In the genomic region with DNA sequence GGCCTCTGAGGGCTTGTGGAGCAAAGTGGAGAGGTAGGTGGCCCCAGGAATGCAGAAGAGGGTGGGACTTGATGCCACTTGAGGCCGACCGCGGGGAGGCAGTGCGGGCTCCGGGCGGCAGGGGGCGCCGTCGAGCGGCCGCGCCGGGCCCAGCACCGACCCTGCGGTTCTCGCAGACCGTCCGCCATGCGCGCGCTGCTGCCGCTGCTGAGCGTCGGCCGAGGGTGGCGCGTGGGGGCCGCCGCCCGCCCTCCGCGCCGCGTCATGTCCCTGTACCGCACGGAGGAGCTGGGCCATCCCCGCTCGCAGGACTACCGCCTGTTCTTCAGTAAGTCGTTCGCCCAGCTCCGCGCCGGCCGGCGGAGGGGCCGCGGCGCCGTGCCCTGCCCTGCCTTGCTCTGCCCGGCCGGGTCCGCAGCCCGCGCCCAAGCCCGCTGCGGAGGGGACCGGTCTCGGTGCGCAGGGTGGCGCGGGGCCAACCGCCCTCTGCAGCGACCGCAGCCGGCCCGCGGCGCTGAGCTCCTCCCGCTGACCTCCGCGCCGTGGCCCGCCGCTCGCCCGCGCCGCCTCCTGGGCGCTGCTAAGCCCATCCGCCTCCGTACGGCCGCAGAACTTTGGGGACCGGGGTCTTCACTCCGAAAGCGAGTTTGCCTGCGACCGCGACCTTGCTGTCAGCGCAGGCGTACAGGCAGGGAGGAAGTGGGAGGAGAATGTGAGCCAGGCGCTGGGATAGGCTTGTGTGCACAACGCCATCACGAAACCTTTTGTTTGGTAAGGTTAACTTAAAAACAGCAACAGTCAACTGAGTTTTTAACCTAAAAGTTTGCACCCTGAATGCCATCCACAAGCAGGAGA, we compare ENCODE assay signal across 8 mouse cellular contexts. TPM values are rescaled to one million over a fixed set of nuclear protein-coding genes. Genes with fewer than 3 reads are reported as not detected.
DNase-seq lines count a peak whose midpoint lies in the region; ATAC-seq and TF ChIP-seq lines count a peak whose summit lies in the region.

A gene (plus strand): TSS at position 157 of the 855 bp plus-strand sequence.

- peak within 1 kb of the TSS; percentile 90 for H3K4me3 ChIP-seq in gastrocnemius, adult 2 months
- peak within 1 kb of the TSS; percentile 80 for H3K4me3 ChIP-seq in hindbrain, postnatal 0 days (ENCODE audit: low read length)
- H3K4me3 ChIP-seq in left cerebral cortex, adult 2 months = peak within 1 kb of the TSS; percentile 58
- peak within 1 kb of the TSS; percentile 96 for H3K4me3 ChIP-seq in megakaryocyte, embryonic 14.5 days (replicated peaks)

- no peaks in the 10 kb centered on the region for H3K36me3 ChIP-seq in hindbrain, postnatal 0 days (ENCODE audit: insufficient read depth, low read length)
- H3K36me3 ChIP-seq in megakaryocyte, embryonic 14.5 days (replicated peaks; ENCODE audit: low read length) = peaks cover 6% of the 10 kb centered on the region

- H3K4me2 ChIP-seq in hindbrain, postnatal 0 days (ENCODE audit: low read depth, low read length) = peak within 1 kb of the TSS; percentile 80

- H3K27ac ChIP-seq in gastrocnemius, adult 2 months = peak within 1 kb of the TSS; percentile 97
- H3K27ac ChIP-seq in hindbrain, postnatal 0 days = peak within 1 kb of the TSS; percentile 98
- H3K27ac ChIP-seq in left cerebral cortex, adult 2 months = peak within 1 kb of the TSS; percentile 92

- peak; percentile 93 for TF ChIP-seq CTCF in gastrocnemius, adult 2 months (IDR thresholded peaks at IDR 0.05)
- TF ChIP-seq CTCF in hindbrain, postnatal 0 days (IDR thresholded peaks at IDR 0.05; ENCODE audit: low read depth) = peak; percentile 48; the same call in 1 of the 2 replicates
- TF ChIP-seq CTCF in left cerebral cortex, adult 2 months (IDR thresholded peaks at IDR 0.05) = peak; percentile 93

- ATAC-seq in hindbrain, postnatal 0 days = peak; percentile 94

- intact Hi-C loops in gastrocnemius, adult 2 months (cut with DNase I) = loop anchor here (5.0 to 10.0 kb wide), 4 partner anchors 242 to 1325 kb away; no protein-coding TSS in a partner anchor
- intact Hi-C loops in left cerebral cortex, adult 2 months (cut with DNase I) = loop anchor here (1.0 to 10.0 kb wide), 6 partner anchors 219 to 1317 kb away; a partner anchor contains a TSS

- WGBS in hindbrain, postnatal 0 days = under 1% methylated on average over 62 of the region's 95 CpGs

- H3K4me1 ChIP-seq in hindbrain, postnatal 0 days (ENCODE audit: insufficient read depth, low read length) = no peaks in the 10 kb centered on the region
- peaks cover 37% of the 10 kb centered on the region for H3K4me1 ChIP-seq in megakaryocyte, embryonic 14.5 days

- peak within 1 kb of the TSS; percentile 86 for H3K9ac ChIP-seq in hindbrain, postnatal 0 days (replicated peaks; ENCODE audit: low read length)

- H3K9me3 ChIP-seq in hindbrain, postnatal 0 days (ENCODE audit: low read length) = no peaks in the 10 kb centered on the region
- peaks cover 6% of the 10 kb centered on the region; the same call in 1 of the 2 replicates for H3K9me3 ChIP-seq in megakaryocyte, embryonic 14.5 days

- no peaks in the 10 kb centered on the region for H3K27me3 ChIP-seq in hindbrain, postnatal 0 days (ENCODE audit: insufficient read depth, low read length)
- no peaks in the 10 kb centered on the region for H3K27me3 ChIP-seq in megakaryocyte, embryonic 14.5 days (replicated peaks)

- DNase-seq in WW6 (ENCODE audit: low read depth, low spot score) = peak; percentile 61
- peak; percentile 59 to 86 for DNase-seq in cerebellum, postnatal 4 days (ENCODE audit: low spot score in 2 of 2)
- DNase-seq in gastrocnemius, adult 2 months = peak; percentile 89
- peak; percentile 90 for DNase-seq in hindbrain, postnatal 0 days (ENCODE audit: low spot score)
- DNase-seq in left cerebral cortex, adult 2 months (ENCODE audit: extremely low spot score in 1 of 2, low spot score in 2 of 2) = peak; percentile 79 to 85
- peak; percentile 87 for DNase-seq in right cerebral cortex, postnatal 10 days (ENCODE audit: low spot score in 2 of 2)
- DNase-seq in urinary bladder, postnatal 25 days (ENCODE audit: low spot score) = peak; percentile 68

RNA-seq across cellular contexts. Expression of the gene that starts here (rescaled TPM):
- total RNA-seq in gastrocnemius, adult 2 months (2021) = 10 to 100 TPM; 43.7 to 59.7 TPM
- 22.9 and 23.4 TPM in 2 replicates for total RNA-seq in hindbrain, postnatal 0 days (2014; rRNA removed)
- 88.2 and 88.6 TPM in 2 replicates for polyA plus RNA-seq in hindbrain, postnatal 0 days (2015; fragmentation: Nextera tagmentation; extraction: Ambion mirVana)
- total RNA-seq in left cerebral cortex, adult 2 months (2021) = 10 to 100 TPM; 50.0 to 52.5 TPM
- polyA plus RNA-seq in megakaryocyte, embryonic 14.5 days (2012; ENCODE audit: insufficient read depth, low replicate concordance) = 11.2 and 18.5 TPM in 2 replicates

Comparison
In these comparisons a context has a peak if more than half of its experiments do, and no peak if none do; other contexts are left out.
1. Peak in every context shown above with its lines: DNase-seq, ATAC-seq, H3K4me3 ChIP-seq and H3K27ac ChIP-seq.